Mouse (Mus musculus) E14TG2a.4 (cell line): ENCODE measurements around the gene Henmt1.

Experiments used
- CTCF ChIP-seq: conservative IDR thresholded peaks from 2 replicates; pipeline ENCODE4 v1.5.1; 2014; ENCODE audit warnings: low read length
- POU5F1 ChIP-seq: IDR thresholded peaks from 2 replicates; pipeline ENCODE4 v1.6.1; 2014; ENCODE audit warnings: low read length, borderline replicate concordance

GRCm38 (mm10) chr3:108973980-108974660 is 34.4 kb downstream of the Henmt1 start:
- no peak for TF ChIP-seq CTCF
- TF ChIP-seq POU5F1, result no peak
